Mouse (Mus musculus): ENCODE data around the gene Lrrc4. TPM values are rescaled to one million over a fixed set of nuclear protein-coding genes. Genes with fewer than 3 reads are reported as not detected.

Lrrc4 gene
- polyA plus RNA-seq, 1 experiment = 0.06 TPM

DNA sequence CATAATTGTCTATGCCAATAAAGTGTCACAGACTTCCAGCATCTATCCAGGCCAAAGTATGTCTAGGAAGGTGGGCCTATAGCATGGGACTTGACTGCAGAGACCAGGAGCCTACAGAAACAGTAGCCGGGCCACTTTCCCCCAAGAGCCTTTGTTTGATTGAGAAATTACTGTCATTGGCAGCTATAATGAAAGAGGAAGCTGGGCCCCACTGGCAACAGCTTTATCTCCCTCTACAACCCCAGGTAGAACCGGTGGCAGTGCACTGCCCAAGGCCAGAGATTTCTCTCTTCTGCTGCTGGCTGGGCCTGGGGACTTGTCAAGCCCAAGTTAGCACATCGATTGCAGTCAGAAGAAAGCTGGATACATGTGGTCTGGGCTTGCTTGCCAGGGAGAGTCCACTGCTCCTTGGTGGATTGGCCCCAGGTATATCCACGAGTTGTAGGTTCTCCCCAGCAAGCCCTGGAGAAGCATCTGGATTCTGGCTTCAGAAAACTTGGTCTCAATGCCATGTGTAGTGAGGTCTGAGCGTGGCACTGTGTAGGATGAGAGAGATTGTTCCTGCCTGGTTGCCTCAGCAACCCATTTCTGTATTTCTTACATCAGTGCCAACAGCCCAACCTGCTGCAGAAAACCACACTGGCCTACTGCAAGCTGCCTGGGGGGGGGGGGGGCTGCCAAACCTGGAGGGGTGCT is 40.3 kb upstream of the Lrrc4 start:
- H3K4me1 ChIP-seq = peaks cover 51% of the 10 kb centered on the region
- no peak for TF ChIP-seq GATA1 (IDR thresholded peaks at IDR 0.05; ENCODE audit: borderline replicate concordance, low read length)
- no peak for TF ChIP-seq FLI1 (IDR thresholded peaks at IDR 0.05; ENCODE audit: low read length)
- H3K4me3 ChIP-seq (replicated peaks) = no peak overlapping the region
- no peaks in the 10 kb centered on the region for H3K9me3 ChIP-seq
- no peaks in the 10 kb centered on the region for H3K27me3 ChIP-seq (replicated peaks)
- peaks cover 64% of the 10 kb centered on the region for H3K36me3 ChIP-seq (replicated peaks; ENCODE audit: low read length)

- Histone ChIP-seq H3K36me3 (replicated peaks; ENCODE audit: low read length) (peaks cover 31% of the 10 kb centered on the region), H3K4me1 (peaks cover 70% of the 10 kb centered on the region), H3K4me3 (replicated peaks) (peak overlapping the region; percentile 42), H3K9me3 (no peaks in the 10 kb centered on the region), H3K27me3 (replicated peaks) (no peaks in the 10 kb centered on the region)
- TF ChIP-seq GATA1 (IDR thresholded peaks at IDR 0.05; ENCODE audit: borderline replicate concordance, low read length) = no peak
- no peak for TF ChIP-seq FLI1 (IDR thresholded peaks at IDR 0.05; ENCODE audit: low read length)
Observed at GRCm38 (mm10) chr6:28867516-28868251, 36.1 kb upstream of the Lrrc4 start.

DNA sequence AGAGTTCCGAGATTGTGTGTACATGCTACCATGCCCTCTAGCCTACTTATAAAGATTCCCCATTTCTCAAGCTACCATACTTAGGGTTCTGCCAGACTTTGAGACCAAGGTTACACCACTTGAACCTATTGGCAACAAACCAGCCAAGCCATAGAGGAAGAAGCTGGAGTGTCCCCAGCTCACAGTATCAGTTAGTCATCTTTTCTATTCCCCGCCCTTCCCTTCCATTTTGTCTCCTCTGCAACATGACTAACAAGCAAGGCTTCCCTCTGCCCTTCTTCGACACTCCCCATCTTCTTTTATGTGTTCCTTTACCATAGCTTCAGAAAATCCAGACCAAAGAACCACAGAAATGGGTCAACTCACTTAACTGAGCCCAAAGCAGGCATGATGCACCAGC is 34.7 kb upstream of the Lrrc4 start:
- Histone ChIP-seq H3K4me1 (peaks cover 66% of the 10 kb centered on the region), H3K36me3 (replicated peaks; ENCODE audit: low read length) (peaks cover 30% of the 10 kb centered on the region)
- TF ChIP-seq GATA1 (IDR thresholded peaks at IDR 0.05; ENCODE audit: borderline replicate concordance, low read length) (no peak), FLI1 (IDR thresholded peaks at IDR 0.05; ENCODE audit: low read length) (no peak)

GRCm38 (mm10) chr6:28865112-28865511 is 33.6 kb upstream of the Lrrc4 start:
- peaks cover 71% of the 10 kb centered on the region for H3K4me1 ChIP-seq

More for the DNA sequence above, 34.7 kb upstream of the Lrrc4 start:
- Histone ChIP-seq H3K4me3 (replicated peaks) (no peak overlapping the region), H3K9me3 (no peaks in the 10 kb centered on the region), H3K27me3 (replicated peaks) (no peaks in the 10 kb centered on the region)

GRCm38 (mm10) chr6:28864684-28865083 is 33.1 kb upstream of the Lrrc4 start:
- H3K27me3 ChIP-seq (replicated peaks) = no peaks in the 10 kb centered on the region
- peaks cover 36% of the 10 kb centered on the region for H3K36me3 ChIP-seq (replicated peaks; ENCODE audit: low read length)
- H3K4me3 ChIP-seq (replicated peaks) = no peak overlapping the region
- no peaks in the 10 kb centered on the region for H3K9me3 ChIP-seq
- no peak for TF ChIP-seq GATA1 (IDR thresholded peaks at IDR 0.05; ENCODE audit: borderline replicate concordance, low read length)
- TF ChIP-seq FLI1 (IDR thresholded peaks at IDR 0.05; ENCODE audit: low read length) = no peak
- H3K4me1 ChIP-seq = peaks cover 71% of the 10 kb centered on the region

More at GRCm38 (mm10) chr6:28865112-28865511, 33.6 kb upstream of the Lrrc4 start:
- peaks cover 34% of the 10 kb centered on the region for H3K36me3 ChIP-seq (replicated peaks; ENCODE audit: low read length)
- H3K9me3 ChIP-seq = no peaks in the 10 kb centered on the region
- no peak overlapping the region for H3K4me3 ChIP-seq (replicated peaks)
- TF ChIP-seq GATA1 (IDR thresholded peaks at IDR 0.05; ENCODE audit: borderline replicate concordance, low read length) (no peak), FLI1 (IDR thresholded peaks at IDR 0.05; ENCODE audit: low read length) (no peak)
- no peaks in the 10 kb centered on the region for H3K27me3 ChIP-seq (replicated peaks)

DNA sequence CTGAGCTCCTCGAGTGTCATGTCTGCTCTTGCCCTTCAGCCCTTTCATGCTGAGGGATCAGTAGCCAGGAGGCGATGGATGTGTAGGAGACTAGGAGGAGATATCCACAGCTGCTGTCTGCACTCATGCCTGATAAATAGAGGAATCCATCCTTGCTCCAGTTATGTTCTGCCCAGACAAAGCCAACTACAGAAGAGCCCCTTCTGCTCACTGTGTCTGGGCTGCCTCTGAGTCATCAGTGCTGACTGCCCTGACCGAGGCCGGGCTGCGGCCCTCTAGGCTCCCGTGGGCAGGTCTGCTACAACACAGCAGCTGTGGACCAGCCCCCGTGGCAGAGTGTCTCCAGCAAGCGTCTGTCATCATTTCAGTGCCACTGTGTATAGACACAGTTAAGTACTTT is 30.8 kb upstream of the Lrrc4 start:
- no peaks in the 10 kb centered on the region for H3K9me3 ChIP-seq
- TF ChIP-seq FLI1 (IDR thresholded peaks at IDR 0.05; ENCODE audit: low read length) (no peak), GATA1 (IDR thresholded peaks at IDR 0.05; ENCODE audit: borderline replicate concordance, low read length) (no peak)
- peaks cover 71% of the 10 kb centered on the region for H3K4me1 ChIP-seq
- H3K4me3 ChIP-seq (replicated peaks) = no peak overlapping the region
- peaks cover 35% of the 10 kb centered on the region for H3K36me3 ChIP-seq (replicated peaks; ENCODE audit: low read length)
- no peaks in the 10 kb centered on the region for H3K27me3 ChIP-seq (replicated peaks)

GRCm38 (mm10) chr6:28860922-28861321 is 29.4 kb upstream of the Lrrc4 start:
- Histone ChIP-seq H3K4me1 (peaks cover 71% of the 10 kb centered on the region), H3K36me3 (replicated peaks; ENCODE audit: low read length) (peaks cover 35% of the 10 kb centered on the region)
- no peak for TF ChIP-seq FLI1 (IDR thresholded peaks at IDR 0.05; ENCODE audit: low read length)
- no peak for TF ChIP-seq GATA1 (IDR thresholded peaks at IDR 0.05; ENCODE audit: borderline replicate concordance, low read length)

GRCm38 (mm10) chr6:28860450-28860849 is 28.9 kb upstream of the Lrrc4 start:
- Histone ChIP-seq H3K4me3 (replicated peaks) (no peak overlapping the region), H3K9me3 (no peaks in the 10 kb centered on the region), H3K27me3 (replicated peaks) (no peaks in the 10 kb centered on the region), H3K36me3 (replicated peaks; ENCODE audit: low read length) (peaks cover 37% of the 10 kb centered on the region), H3K4me1 (peaks cover 72% of the 10 kb centered on the region)
- TF ChIP-seq FLI1 (IDR thresholded peaks at IDR 0.05; ENCODE audit: low read length) = no peak
- no peak for TF ChIP-seq GATA1 (IDR thresholded peaks at IDR 0.05; ENCODE audit: borderline replicate concordance, low read length)

More at GRCm38 (mm10) chr6:28860922-28861321, 29.4 kb upstream of the Lrrc4 start:
- no peaks in the 10 kb centered on the region for H3K27me3 ChIP-seq (replicated peaks)
- H3K9me3 ChIP-seq = no peaks in the 10 kb centered on the region
- H3K4me3 ChIP-seq (replicated peaks) = no peak overlapping the region

GRCm38 (mm10) chr6:28859094-28859493 is 27.5 kb upstream of the Lrrc4 start:
- Histone ChIP-seq H3K27me3 (replicated peaks) (no peaks in the 10 kb centered on the region), H3K4me3 (replicated peaks) (no peak overlapping the region), H3K36me3 (replicated peaks; ENCODE audit: low read length) (peaks cover 39% of the 10 kb centered on the region), H3K9me3 (no peaks in the 10 kb centered on the region), H3K4me1 (peaks cover 73% of the 10 kb centered on the region)
- no peak for TF ChIP-seq FLI1 (IDR thresholded peaks at IDR 0.05; ENCODE audit: low read length)
